Mouse (Mus musculus): ENCODE results near the gene Atrnl1.
"Not testable (repeated sequence)": the region's sequence is repeated elsewhere in the genome, so short reads cannot be mapped to it uniquely, and the experiment has no call there.

Atrnl1 gene

GRCm38 (mm10) chr19:57958154-57958553 lies 347.3 kb downstream of the Atrnl1 start:
- in situ Hi-C loops (cut with MboI; ENCODE audit: low sequenced_read_pairs), result no loop called here

- in situ Hi-C loops (cut with MboI; ENCODE audit: low sequenced_read_pairs), result no loop called here
Observed at GRCm38 (mm10) chr19:57958726-57959125, 347.9 kb downstream of the Atrnl1 start.

GRCm38 (mm10) chr19:57961321-57961720 lies 350.5 kb downstream of the Atrnl1 start:
- in situ Hi-C loops (cut with MboI; ENCODE audit: low sequenced_read_pairs), result no loop called here

GRCm38 (mm10) chr19:57961738-57962640 lies 351.2 kb downstream of the Atrnl1 start:
- in situ Hi-C loops (cut with MboI; ENCODE audit: low sequenced_read_pairs), result no loop called here

GRCm38 (mm10) chr19:57963874-57964273 lies 353.0 kb downstream of the Atrnl1 start:
- in situ Hi-C loops (cut with MboI; ENCODE audit: low sequenced_read_pairs), result no loop called here

- in situ Hi-C loops (cut with MboI; ENCODE audit: low sequenced_read_pairs), result no loop called here
Observed at GRCm38 (mm10) chr19:57969766-57970165, 358.9 kb downstream of the Atrnl1 start.

GRCm38 (mm10) chr19:57970342-57970895 lies 359.6 kb downstream of the Atrnl1 start:
- in situ Hi-C loops (cut with MboI; ENCODE audit: low sequenced_read_pairs), result no loop called here

- in situ Hi-C loops (cut with MboI; ENCODE audit: low sequenced_read_pairs), result no loop called here
Observed at GRCm38 (mm10) chr19:57975201-57975600, 364.4 kb downstream of the Atrnl1 start.

GRCm38 (mm10) chr19:57985918-57986900 lies 375.4 kb downstream of the Atrnl1 start:
- in situ Hi-C loops (cut with MboI; ENCODE audit: low sequenced_read_pairs), result no loop called here

- in situ Hi-C loops (cut with MboI; ENCODE audit: low sequenced_read_pairs), result no loop called here
Observed at GRCm38 (mm10) chr19:57987696-57988393, 377.0 kb downstream of the Atrnl1 start.

- in situ Hi-C loops (cut with MboI; ENCODE audit: low sequenced_read_pairs), result no loop called here
Observed at GRCm38 (mm10) chr19:57988559-57989093, 377.8 kb downstream of the Atrnl1 start.

- in situ Hi-C loops (cut with MboI; ENCODE audit: low sequenced_read_pairs), result no loop called here
Observed at GRCm38 (mm10) chr19:57991099-57991760, 380.4 kb downstream of the Atrnl1 start.

GRCm38 (mm10) chr19:57994174-57994833 lies 383.5 kb downstream of the Atrnl1 start:
- in situ Hi-C loops (cut with MboI; ENCODE audit: low sequenced_read_pairs), result not testable (repeated sequence)

GRCm38 (mm10) chr19:57995015-57995414 lies 384.2 kb downstream of the Atrnl1 start:
- in situ Hi-C loops (cut with MboI; ENCODE audit: low sequenced_read_pairs), result no loop called here

GRCm38 (mm10) chr19:57997961-57998360 lies 387.1 kb downstream of the Atrnl1 start:
- in situ Hi-C loops (cut with MboI; ENCODE audit: low sequenced_read_pairs), result no loop called here

- in situ Hi-C loops (cut with MboI; ENCODE audit: low sequenced_read_pairs), result no loop called here
Observed at GRCm38 (mm10) chr19:58011636-58012035, 400.8 kb downstream of the Atrnl1 start.

GRCm38 (mm10) chr19:58015741-58016140 lies 404.9 kb downstream of the Atrnl1 start:
- in situ Hi-C loops (cut with MboI; ENCODE audit: low sequenced_read_pairs), result no loop called here

GRCm38 (mm10) chr19:58016561-58017453 lies 406.0 kb downstream of the Atrnl1 start:
- in situ Hi-C loops (cut with MboI; ENCODE audit: low sequenced_read_pairs), result no loop called here

Data from CH12F3 (cell line).